Mouse (Mus musculus) midbrain, embryonic 13.5 days (tissue): ENCODE data around the gene Adtrp. TPM values are rescaled to one million over a fixed set of nuclear protein-coding genes. Genes with fewer than 3 reads are reported as not detected.

ENCODE experiments used
- ATAC-seq: fragments of 200-750 bp; cut with Nextera tagmentation; 2 replicates; pipeline ENCODE4 v1.8.0; 2017; ENCODE audit warnings: mild to moderate bottlenecking, moderate TSS enrichment, moderate library complexity
- H3K27ac ChIP-seq: fragments of 300-500 bp; sonication (generic); 2 replicates; pipeline ENCODE4 v1.5.1; 2015; ENCODE audit warnings: inconsistent platforms, mild to moderate bottlenecking, moderate library complexity
- H3K27me3 ChIP-seq: fragments of 300-500 bp; sonication (generic); 2 replicates; pipeline ENCODE4 v1.6.1; 2015; ENCODE audit warnings: mild to moderate bottlenecking, inconsistent platforms
- H3K36me3 ChIP-seq: fragments of 300-500 bp; sonication (generic); 2 replicates; pipeline ENCODE4 v1.6.1; 2015; ENCODE audit warnings: mild to moderate bottlenecking, inconsistent platforms
- H3K4me1 ChIP-seq: fragments of 300-500 bp; sonication (generic); replicated peaks from 2 replicates; pipeline ENCODE4 v1.6.1; 2015; ENCODE audit warnings: inconsistent platforms
- H3K4me2 ChIP-seq: fragments of 300-500 bp; sonication (generic); replicated peaks from 2 replicates; pipeline ENCODE4 v1.6.1; 2015; ENCODE audit warnings: moderate library complexity, mild to moderate bottlenecking, inconsistent platforms
- H3K4me3 ChIP-seq: fragments of 300-500 bp; sonication (generic); replicated peaks from 2 replicates; pipeline ENCODE4 v1.5.1; 2015; ENCODE audit warnings: mild to moderate bottlenecking, inconsistent platforms
- H3K9ac ChIP-seq: fragments of 300-500 bp; sonication (generic); replicated peaks from 2 replicates; pipeline ENCODE4 v1.6.1; 2015; ENCODE audit warnings: mild to moderate bottlenecking, inconsistent platforms
- H3K9me3 ChIP-seq: fragments of 300-500 bp; sonication (generic); 2 replicates; pipeline ENCODE4 v1.6.1; 2016; ENCODE audit warnings: mild to moderate bottlenecking, inconsistent platforms
- WGBS: fragments of 180-500 bp; shearing (Covaris S2); methylation state at CpG from one replicate; pipeline ENCODE4 v1.1.7; 2015; 5-methylcytosine and 5-hydroxymethylcytosine counted together
- polyA plus RNA-seq: library from polyadenylated mRNA; unstranded; fragments of >200 nt; fragmentation: Nextera tagmentation; extraction: Ambion mirVana; gene quantifications from 2 replicates; pipeline ENCODE4 v1.2.1, GENCODE M21; 2015

The Adtrp gene
- polyA plus RNA-seq, 1 experiment from 2014 or later = not detected

DNA sequence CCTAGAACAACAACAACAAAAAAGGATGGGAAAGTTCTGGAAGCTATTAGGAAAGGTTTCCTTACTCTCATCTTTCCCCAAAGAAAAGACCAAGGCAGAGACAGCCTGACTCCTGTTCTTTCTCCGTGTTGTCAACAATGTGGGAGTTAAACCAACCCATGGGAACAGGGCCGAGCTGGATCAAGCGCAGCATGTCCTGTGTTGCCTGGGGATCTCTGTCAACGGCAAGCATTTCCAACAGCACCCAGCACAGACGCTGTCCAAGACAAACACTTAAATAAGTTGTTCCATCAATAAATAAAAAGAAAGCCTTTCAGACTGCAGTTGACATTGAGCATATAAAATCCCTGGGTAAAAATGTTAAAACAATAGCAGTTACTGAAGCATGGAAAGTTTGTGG lies 17.6 kb upstream of the Adtrp start:
- H3K9ac ChIP-seq = no peak overlapping the region
- no peak overlapping the region for H3K27ac ChIP-seq
- no peak for ATAC-seq
- no peaks in the 10 kb centered on the region for H3K36me3 ChIP-seq
- H3K27me3 ChIP-seq = no peaks in the 10 kb centered on the region
- no peak overlapping the region for H3K4me2 ChIP-seq
- H3K4me3 ChIP-seq = no peak overlapping the region
- 72% methylated on average over 5 of the region's 5 CpGs for WGBS
- no peaks in the 10 kb centered on the region for H3K9me3 ChIP-seq
- no peaks in the 10 kb centered on the region for H3K4me1 ChIP-seq

DNA sequence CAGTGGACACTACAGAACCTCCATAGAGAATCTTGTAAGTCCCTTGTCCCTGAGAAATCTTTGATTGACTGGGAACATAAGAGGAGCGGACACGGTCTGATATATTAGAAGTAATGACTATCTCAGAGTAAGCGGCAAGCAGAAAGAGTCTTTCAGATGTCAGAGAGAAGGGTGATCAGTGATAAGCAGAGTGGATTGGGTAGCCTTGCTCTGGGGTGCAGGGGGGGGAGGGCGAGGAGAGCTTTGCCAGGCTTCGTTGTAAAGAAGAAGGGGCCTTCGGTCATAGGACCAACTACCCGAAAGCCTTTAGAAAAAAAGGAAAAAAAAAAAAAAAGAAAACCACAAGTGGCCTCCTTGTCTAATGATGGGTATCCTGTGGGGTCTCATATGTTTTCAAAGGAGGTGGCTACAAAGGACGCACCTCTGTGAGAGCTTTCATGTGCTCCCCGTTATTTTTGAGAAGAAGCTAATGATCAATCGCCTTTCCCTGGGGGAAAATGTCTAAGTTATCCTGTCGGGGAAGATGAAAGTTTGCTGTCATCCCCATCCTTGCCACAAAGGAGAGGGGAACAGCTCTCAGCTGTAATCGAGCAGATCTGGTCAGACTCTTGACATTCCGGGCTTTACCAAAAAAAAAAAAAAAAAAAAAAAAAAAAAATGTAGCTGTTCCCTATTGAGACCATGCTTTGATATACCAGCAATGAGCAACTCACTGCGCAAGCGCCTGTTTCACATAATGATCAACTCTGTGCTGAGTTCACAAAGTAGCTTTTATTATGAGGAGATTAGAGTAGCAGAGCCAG lies 13.3 kb upstream of the Adtrp start:
- no peaks in the 10 kb centered on the region for H3K9me3 ChIP-seq
- ATAC-seq = peak; percentile 65
- WGBS = 74% methylated on average over 15 of the region's 15 CpGs

GRCm38 (mm10) chr13:41855206-41856185 lies 8.0 kb upstream of the Adtrp start:
- H3K27ac ChIP-seq = no peak overlapping the region
- no peaks in the 10 kb centered on the region for H3K9me3 ChIP-seq
- ATAC-seq = no peak
- H3K27me3 ChIP-seq = no peaks in the 10 kb centered on the region
- WGBS = 60% methylated on average over 13 of the region's 13 CpGs
- H3K4me3 ChIP-seq = no peak overlapping the region
- no peak overlapping the region for H3K9ac ChIP-seq
- no peaks in the 10 kb centered on the region for H3K36me3 ChIP-seq
- H3K4me1 ChIP-seq = peaks cover 8% of the 10 kb centered on the region; the same call in 1 of the 2 replicates
- H3K4me2 ChIP-seq = no peak overlapping the region

More for the DNA sequence above, 13.3 kb upstream of the Adtrp start:
- Histone ChIP-seq H3K27ac (no peak overlapping the region), H3K4me2 (no peak overlapping the region), H3K9ac (no peak overlapping the region), H3K4me3 (no peak overlapping the region), H3K36me3 (no peaks in the 10 kb centered on the region), H3K27me3 (no peaks in the 10 kb centered on the region), H3K4me1 (no peaks in the 10 kb centered on the region)

DNA sequence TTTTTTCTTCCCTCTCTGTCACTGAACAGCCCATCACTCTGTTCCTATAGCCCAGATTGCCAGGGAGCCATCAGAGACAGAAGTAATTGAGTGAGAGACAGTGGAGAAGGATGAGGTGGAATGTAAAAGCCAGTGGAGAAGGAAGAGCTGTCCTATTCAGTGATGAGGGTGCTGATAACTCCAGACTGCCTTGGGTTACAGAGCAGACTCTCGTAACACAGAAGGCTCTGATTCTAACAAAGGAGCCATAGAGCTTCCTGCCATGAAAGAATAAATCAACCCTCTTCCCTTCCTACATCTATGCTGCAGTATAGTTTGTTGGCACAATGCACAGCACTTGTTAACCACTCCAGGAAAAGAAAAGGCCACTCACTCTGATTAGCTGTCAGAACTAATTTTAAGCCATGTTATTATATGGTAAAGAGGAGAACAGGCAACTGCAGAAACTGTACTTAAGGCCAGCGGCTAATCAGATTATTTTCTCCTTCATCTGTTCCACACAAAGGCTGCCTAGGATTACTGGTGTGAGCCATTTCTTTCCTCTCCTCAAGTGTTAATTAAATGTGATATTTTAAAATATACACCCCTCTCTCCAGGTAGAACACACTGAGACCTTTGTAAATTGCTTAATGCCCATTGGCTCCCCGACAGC lies 3.4 kb upstream of the Adtrp start:
- no peaks in the 10 kb centered on the region for H3K9me3 ChIP-seq
- H3K27ac ChIP-seq = no peak overlapping the region
- no peak overlapping the region for H3K4me2 ChIP-seq
- H3K36me3 ChIP-seq = no peaks in the 10 kb centered on the region
- 31% methylated on average over 3 of the region's 3 CpGs for WGBS
- H3K4me1 ChIP-seq = peaks cover 13% of the 10 kb centered on the region; the same call in 1 of the 2 replicates
- no peaks in the 10 kb centered on the region for H3K27me3 ChIP-seq
- no peak overlapping the region for H3K4me3 ChIP-seq
- no peak for ATAC-seq
- no peak overlapping the region for H3K9ac ChIP-seq

GRCm38 (mm10) chr13:41846516-41846915 lies 968 bp downstream of the Adtrp start:
- Histone ChIP-seq H3K36me3 (no peaks in the 10 kb centered on the region), H3K4me3 (no peak overlapping the region), H3K9me3 (no peaks in the 10 kb centered on the region), H3K27ac (no peak overlapping the region), H3K4me2 (no peak overlapping the region), H3K4me1 (peaks cover 13% of the 10 kb centered on the region; the same call in 1 of the 2 replicates), H3K27me3 (no peaks in the 10 kb centered on the region), H3K9ac (no peak overlapping the region)
- no peak for ATAC-seq
- WGBS = 87% methylated on average over 5 of the region's 5 CpGs

- no peak for ATAC-seq
- H3K9me3 ChIP-seq = no peaks in the 10 kb centered on the region
- no peak overlapping the region for H3K4me2 ChIP-seq
- 93% methylated on average over 5 of the region's 5 CpGs for WGBS
- no peak overlapping the region for H3K27ac ChIP-seq
- H3K4me3 ChIP-seq = no peak overlapping the region
- no peaks in the 10 kb centered on the region for H3K36me3 ChIP-seq
- no peaks in the 10 kb centered on the region for H3K4me1 ChIP-seq
- no peak overlapping the region for H3K9ac ChIP-seq
- no peaks in the 10 kb centered on the region for H3K27me3 ChIP-seq
Measured at GRCm38 (mm10) chr13:41845013-41845412, 2.5 kb downstream of the Adtrp start.

- H3K36me3 ChIP-seq = no peaks in the 10 kb centered on the region
- H3K27me3 ChIP-seq = no peaks in the 10 kb centered on the region
- H3K4me1 ChIP-seq = no peaks in the 10 kb centered on the region
- no peak overlapping the region for H3K4me2 ChIP-seq
- no peak overlapping the region for H3K4me3 ChIP-seq
- H3K9me3 ChIP-seq = no peaks in the 10 kb centered on the region
- H3K9ac ChIP-seq = no peak overlapping the region
- no peak for ATAC-seq
- WGBS = 89% methylated on average over 4 of the region's 4 CpGs
- H3K27ac ChIP-seq = no peak overlapping the region
Measured at GRCm38 (mm10) chr13:41844071-41844470, 3.4 kb downstream of the Adtrp start.

- H3K27ac ChIP-seq = no peak overlapping the region
- WGBS = 94% methylated on average over 8 of the region's 8 CpGs
- H3K4me1 ChIP-seq = no peaks in the 10 kb centered on the region
- H3K27me3 ChIP-seq = no peaks in the 10 kb centered on the region
- H3K9me3 ChIP-seq = no peaks in the 10 kb centered on the region
- no peak for ATAC-seq
- no peak overlapping the region for H3K9ac ChIP-seq
- H3K36me3 ChIP-seq = no peaks in the 10 kb centered on the region
- H3K4me2 ChIP-seq = no peak overlapping the region
- H3K4me3 ChIP-seq = no peak overlapping the region
Measured at GRCm38 (mm10) chr13:41833614-41834139, 13.8 kb downstream of the Adtrp start.

DNA sequence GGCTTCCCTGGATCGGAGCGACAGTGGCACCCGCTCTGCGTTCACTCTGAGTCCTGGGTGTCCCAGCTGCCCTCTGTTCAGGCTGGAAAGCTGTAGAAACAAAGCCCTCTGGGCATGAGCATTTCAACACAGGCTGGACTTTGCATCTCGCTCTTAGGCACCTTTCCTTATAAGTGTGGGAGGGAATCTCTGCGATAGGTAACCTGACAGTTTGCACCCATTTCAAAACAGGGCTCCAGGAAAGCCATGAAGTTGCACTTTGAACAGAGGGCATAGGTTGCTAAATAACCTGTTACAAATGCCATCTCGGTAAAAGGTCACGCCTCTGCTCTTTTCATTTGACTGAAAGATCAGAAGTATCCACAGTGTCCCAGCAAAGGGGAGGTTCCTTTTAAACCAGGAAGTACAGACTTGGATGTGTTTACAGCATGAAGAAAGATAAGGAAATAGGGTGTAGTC lies 19.2 kb downstream of the Adtrp start:
- Histone ChIP-seq H3K36me3 (no peaks in the 10 kb centered on the region), H3K9ac (no peak overlapping the region), H3K4me2 (no peak overlapping the region), H3K27me3 (no peaks in the 10 kb centered on the region), H3K4me3 (no peak overlapping the region), H3K27ac (no peak overlapping the region), H3K9me3 (no peaks in the 10 kb centered on the region), H3K4me1 (no peaks in the 10 kb centered on the region; the same call in 1 of the 2 replicates)
- 90% methylated on average over 8 of the region's 8 CpGs for WGBS
- ATAC-seq = no peak

DNA sequence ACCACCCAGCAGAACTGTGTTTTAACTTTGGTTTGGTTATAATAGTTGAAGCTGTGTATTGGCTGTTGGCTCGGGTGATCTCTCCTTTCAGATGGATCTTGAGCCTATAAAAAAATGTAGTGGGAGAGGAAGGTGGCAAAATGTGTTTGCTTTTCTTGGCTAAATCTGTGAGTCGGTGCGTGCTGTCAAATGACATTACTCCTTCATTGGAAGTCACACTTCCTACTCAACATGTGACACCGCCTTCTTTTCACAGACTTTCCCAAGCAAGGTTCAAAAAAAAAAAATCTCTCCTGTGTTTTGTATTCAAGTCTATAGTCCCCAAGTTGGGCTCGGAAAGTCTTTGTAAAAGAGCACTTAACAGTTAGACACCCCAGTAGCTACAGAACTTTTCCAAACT lies 19.9 kb downstream of the Adtrp start:
- Histone ChIP-seq H3K36me3 (no peaks in the 10 kb centered on the region), H3K27me3 (no peaks in the 10 kb centered on the region), H3K27ac (no peak overlapping the region), H3K4me3 (no peak overlapping the region), H3K9me3 (no peaks in the 10 kb centered on the region), H3K4me2 (no peak overlapping the region), H3K9ac (no peak overlapping the region), H3K4me1 (no peaks in the 10 kb centered on the region; the same call in 1 of the 2 replicates)
- ATAC-seq = no peak
- 92% methylated on average over 5 of the region's 5 CpGs for WGBS

DNA sequence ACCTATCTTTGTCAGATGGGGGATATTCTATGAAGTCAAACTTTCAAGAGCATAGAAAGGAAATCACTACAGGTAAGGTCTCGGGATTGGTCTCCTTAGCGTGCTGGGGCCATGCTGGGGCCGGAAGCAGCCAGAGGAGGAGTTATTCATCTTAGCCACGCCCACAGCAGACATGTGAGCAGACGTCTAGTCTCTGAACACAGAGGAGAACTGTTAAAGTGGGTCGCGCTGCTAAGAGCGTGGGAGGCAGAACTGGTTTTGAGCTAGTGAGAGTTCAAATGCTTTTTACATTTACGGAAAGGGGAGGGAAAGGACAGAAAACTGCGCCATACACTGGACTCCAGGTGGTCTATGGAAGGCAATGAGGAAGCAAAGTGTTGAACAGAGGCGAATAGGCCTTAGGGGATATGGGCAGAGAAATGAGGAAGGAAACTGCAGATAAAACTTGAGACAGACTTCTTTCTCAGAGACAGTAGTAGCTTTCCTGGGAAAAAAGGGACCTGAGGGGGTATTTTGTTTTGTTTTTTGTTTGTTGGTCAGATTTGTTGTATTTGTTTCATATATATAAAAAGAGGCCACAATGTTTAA lies 22.0 kb downstream of the Adtrp start:
- H3K4me2 ChIP-seq = no peak overlapping the region

More for the DNA sequence above, 22.0 kb downstream of the Adtrp start:
- Histone ChIP-seq H3K4me3 (no peak overlapping the region), H3K9me3 (no peaks in the 10 kb centered on the region), H3K4me1 (no peaks in the 10 kb centered on the region; the same call in 1 of the 2 replicates), H3K9ac (no peak overlapping the region), H3K27ac (no peak overlapping the region), H3K36me3 (no peaks in the 10 kb centered on the region), H3K27me3 (no peaks in the 10 kb centered on the region)
- no peak for ATAC-seq
- 76% methylated on average over 11 of the region's 11 CpGs for WGBS
